Mouse (Mus musculus) testis, adult 2 months (tissue): Measurements from ENCODE around the gene Oas3.
"Not testable (repeated sequence)": the region's sequence is repeated elsewhere in the genome, so short reads cannot be mapped to it uniquely, and the experiment has no call there.

ENCODE experiments used
- CTCF ChIP-seq: fragments of 200-500 bp; IDR thresholded peaks from 2 replicates; pipeline ENCODE4 v1.5.1; 2012; ENCODE audit warnings: low read depth, mild to moderate bottlenecking, inconsistent platforms, low read length, moderate library complexity; ENCODE audit not compliant: control insufficient read depth, insufficient read depth, insufficient replicate concordance
- POLR2A ChIP-seq: fragments of 200-500 bp; IDR thresholded peaks from 2 replicates; pipeline ENCODE4 v1.6.1; 2012; ENCODE audit warnings: low read depth, mild to moderate bottlenecking, inconsistent platforms, low read length, moderate library complexity; ENCODE audit not compliant: control insufficient read depth

DNA sequence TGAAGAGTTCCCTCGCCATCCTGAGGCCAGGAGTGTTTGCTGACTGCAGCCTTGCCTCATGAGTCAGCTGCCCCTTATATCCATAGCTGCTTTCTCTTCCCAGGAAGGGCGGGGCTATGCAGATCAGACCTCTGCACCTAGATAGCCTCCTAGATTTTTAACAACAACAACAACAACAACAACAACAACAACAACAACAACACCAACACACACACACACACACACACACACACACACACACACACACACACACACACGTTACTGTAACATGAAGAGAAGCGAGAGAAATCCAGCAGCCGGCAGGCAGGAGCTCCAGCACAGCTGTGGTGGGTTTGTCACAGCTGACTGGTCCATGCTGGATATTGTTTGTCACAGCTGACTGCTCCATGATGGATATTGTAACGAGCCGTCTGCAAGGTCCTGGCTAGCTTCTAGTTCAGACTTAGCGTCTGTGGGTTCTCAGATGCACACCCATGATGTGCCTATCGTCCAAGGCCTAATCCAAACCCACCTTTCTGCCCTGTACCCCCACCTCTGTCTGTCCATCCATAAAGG is 18.1 kb upstream of the Oas3 start, which contains the start of gene Oas1e:
- not testable (repeated sequence) for TF ChIP-seq CTCF, POLR2A
